Mouse (Mus musculus) midbrain, embryonic 14.5 days (tissue): Measurements from ENCODE around the gene C1ql3. TPM values are rescaled to one million over a fixed set of nuclear protein-coding genes. Genes with fewer than 3 reads are reported as not detected.
A peak's percentile ranks its signal among the peaks of the same experiment; 100 is the strongest.

ENCODE experiments used
- ATAC-seq: fragments of 200-750 bp; cut with Nextera tagmentation; 2 replicates; pipeline ENCODE4 v1.8.0; 2017; ENCODE audit warnings: moderate number of reproducible peaks, moderate library complexity; ENCODE audit not compliant: low FRiP score, low TSS enrichment
- DNase-seq: peaks from one replicate; pipeline ENCODE4 v3.0.0-alpha.2; 2015
- H3K27ac ChIP-seq: fragments of 300-500 bp; sonication (generic); replicated peaks from 2 replicates; pipeline ENCODE4 v1.5.1; 2014; ENCODE audit warnings: mild to moderate bottlenecking, low read depth, low read length, moderate library complexity
- H3K27me3 ChIP-seq: fragments of 300-500 bp; sonication (generic); 2 replicates; pipeline ENCODE4 v1.6.1; 2014; ENCODE audit warnings: low read length, control low read depth, mixed read lengths; ENCODE audit not compliant: control insufficient read depth, insufficient read depth
- H3K36me3 ChIP-seq: fragments of 300-500 bp; sonication (generic); 2 replicates; pipeline ENCODE4 v1.6.1; 2014; ENCODE audit warnings: low read length, control low read depth; ENCODE audit not compliant: control insufficient read depth, insufficient read depth
- H3K4me1 ChIP-seq: fragments of 300-500 bp; sonication (generic); 2 replicates; pipeline ENCODE4 v1.6.1; 2014; ENCODE audit warnings: mild to moderate bottlenecking, antibody characterized with exemption, low read length, control low read depth; ENCODE audit not compliant: control insufficient read depth, insufficient read depth
- H3K4me2 ChIP-seq: fragments of 300-500 bp; sonication (generic); 2 replicates; pipeline ENCODE4 v1.6.1; 2014; ENCODE audit warnings: mild to moderate bottlenecking, low read length, moderate library complexity
- H3K4me3 ChIP-seq: fragments of 300-500 bp; sonication (generic); replicated peaks from 2 replicates; pipeline ENCODE4 v1.5.1; 2014; ENCODE audit warnings: low read depth, low read length
- H3K9ac ChIP-seq: fragments of 300-500 bp; sonication (generic); replicated peaks from 2 replicates; pipeline ENCODE4 v1.6.1; 2014; ENCODE audit warnings: mild to moderate bottlenecking, low read length, moderate library complexity
- H3K9me3 ChIP-seq: fragments of 300-500 bp; sonication (generic); 2 replicates; pipeline ENCODE4 v1.6.1; 2016; ENCODE audit warnings: low read length, control low read depth, mixed read lengths; ENCODE audit not compliant: control insufficient read depth
- WGBS: fragments of 180-500 bp; shearing (Covaris S2); extraction: QIAGEN DNeasy Blood & Tissue Kit; methylation state at CpG from one replicate; pipeline ENCODE4 v1.1.7; 2014; 5-methylcytosine and 5-hydroxymethylcytosine counted together
- polyA plus RNA-seq: library from polyadenylated mRNA; unstranded; fragments of >200 nt; fragmentation: Nextera tagmentation; extraction: Ambion mirVana; gene quantifications from 2 replicates; pipeline ENCODE4 v1.2.1, GENCODE M21; 2014

The C1ql3 gene
- 3.3 and 3.4 TPM in 2 replicates for polyA plus RNA-seq

DNA sequence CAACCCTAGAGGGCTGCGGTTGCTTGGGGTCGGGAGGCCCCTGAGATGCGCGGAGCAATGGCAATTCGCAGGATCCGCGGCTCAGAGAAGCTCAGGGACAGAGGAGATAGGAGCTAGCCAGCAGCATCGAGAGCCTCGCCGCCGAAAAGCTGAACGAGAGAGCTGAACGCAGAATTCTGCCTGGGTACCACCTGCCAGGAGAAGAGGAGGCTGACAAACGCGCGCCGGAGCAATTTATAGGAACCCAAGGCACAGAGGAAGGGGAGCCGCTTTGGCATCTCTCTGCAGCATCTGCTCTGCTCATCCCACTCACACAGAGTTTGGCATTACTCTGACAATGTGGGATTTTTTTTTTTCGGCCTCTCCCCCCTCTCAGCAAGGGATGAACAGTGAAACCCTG is at the start of gene C1ql3:
TSS of gene C1ql3 (minus strand) at position 335 of the 400 bp plus-strand sequence.
- Histone ChIP-seq H3K4me2 (peak within 1 kb of the TSS; percentile 100), H3K9ac (peak within 1 kb of the TSS; percentile 57)
- under 1% methylated on average over 19 of the region's 19 CpGs for WGBS

DNA sequence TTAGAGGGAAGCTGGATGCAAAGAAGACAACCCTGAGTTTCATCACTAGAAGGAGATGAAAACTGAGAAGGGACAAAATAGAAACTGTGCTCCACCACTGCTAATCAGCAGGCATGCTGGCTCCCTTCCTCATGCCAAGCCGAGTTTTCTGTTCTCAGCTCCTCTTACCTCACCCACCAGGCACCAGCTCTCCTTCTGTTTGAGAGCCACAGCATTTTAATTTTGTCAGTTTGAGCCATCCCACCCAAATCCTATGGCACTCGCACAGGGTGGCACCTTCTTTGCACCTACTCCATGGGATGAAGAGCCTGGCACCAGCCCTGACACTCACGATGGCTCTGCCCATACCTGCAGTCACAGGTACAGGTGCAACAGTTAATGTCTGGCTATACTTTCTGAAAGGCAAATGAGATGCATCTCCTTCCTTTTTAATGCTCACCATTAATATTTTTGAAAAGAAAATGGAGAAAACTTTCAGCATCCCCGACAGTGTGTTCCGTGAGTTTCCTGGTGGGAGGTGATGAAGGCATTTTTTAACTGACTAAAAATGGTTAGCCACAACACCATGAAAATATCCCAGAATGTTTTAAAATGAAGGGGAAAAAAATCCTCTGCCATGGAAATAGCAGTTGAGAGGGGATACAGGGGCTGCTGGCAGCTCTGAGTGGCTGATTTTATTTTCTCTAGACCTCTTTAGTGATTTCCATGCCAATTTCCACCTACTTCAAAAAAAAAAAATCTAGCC is 49.0 kb upstream of the C1ql3 start:
- ATAC-seq (no peak), DNase-seq (no peak)
- Histone ChIP-seq H3K4me2 (no peak overlapping the region), H3K27ac (no peak overlapping the region), H3K4me3 (no peak overlapping the region), H3K9ac (no peak overlapping the region), H3K4me1 (no peaks in the 10 kb centered on the region), H3K9me3 (no peaks in the 10 kb centered on the region), H3K27me3 (no peaks in the 10 kb centered on the region), H3K36me3 (no peaks in the 10 kb centered on the region)
- WGBS: 94% methylated on average over 5 of the region's 5 CpGs

More for the DNA sequence above, at the start of gene C1ql3:
- Histone ChIP-seq H3K9me3 (no peaks in the 10 kb centered on the region), H3K27ac (0 out of 2 replicates have a peak within 1 kb of the TSS, but pooled peaks have one; percentile 3), H3K4me3 (peak within 1 kb of the TSS; percentile 54), H3K27me3 (peaks cover 47% of the 10 kb centered on the region), H3K36me3 (no peaks in the 10 kb centered on the region), H3K4me1 (peaks cover 15% of the 10 kb centered on the region; the same call in 1 of the 2 replicates)
- DNase-seq (peak; percentile 68), ATAC-seq (no peak)

DNA sequence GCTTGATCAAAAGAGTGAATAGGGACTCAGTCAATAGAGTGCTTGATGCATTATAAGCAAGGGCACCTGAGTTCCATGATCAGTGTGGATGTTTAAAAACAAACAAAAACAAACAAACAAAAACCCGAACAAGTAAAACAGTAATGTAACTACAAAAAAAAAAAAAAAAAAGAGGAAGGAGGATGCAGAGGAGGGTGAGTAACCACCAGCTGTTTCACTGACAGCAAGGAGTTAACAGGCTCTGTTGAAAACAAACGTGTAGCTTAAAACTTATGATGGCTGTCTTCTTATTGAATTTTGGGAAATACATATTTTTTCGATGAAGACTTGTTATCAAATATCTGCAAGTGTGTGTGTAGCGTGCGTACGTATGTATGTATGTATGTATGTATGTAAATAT is 37.0 kb upstream of the C1ql3 start:
- no peak overlapping the region for H3K9ac ChIP-seq
- DNase-seq (no peak), ATAC-seq (no peak)
- no peaks in the 10 kb centered on the region for H3K27me3 ChIP-seq
- no peaks in the 10 kb centered on the region for H3K9me3 ChIP-seq
- no peaks in the 10 kb centered on the region for H3K4me1 ChIP-seq
- no peak overlapping the region for H3K4me3 ChIP-seq
- 91% methylated on average over 6 of the region's 6 CpGs for WGBS
- no peak overlapping the region for H3K4me2 ChIP-seq
- no peaks in the 10 kb centered on the region for H3K36me3 ChIP-seq
- H3K27ac ChIP-seq: no peak overlapping the region

DNA sequence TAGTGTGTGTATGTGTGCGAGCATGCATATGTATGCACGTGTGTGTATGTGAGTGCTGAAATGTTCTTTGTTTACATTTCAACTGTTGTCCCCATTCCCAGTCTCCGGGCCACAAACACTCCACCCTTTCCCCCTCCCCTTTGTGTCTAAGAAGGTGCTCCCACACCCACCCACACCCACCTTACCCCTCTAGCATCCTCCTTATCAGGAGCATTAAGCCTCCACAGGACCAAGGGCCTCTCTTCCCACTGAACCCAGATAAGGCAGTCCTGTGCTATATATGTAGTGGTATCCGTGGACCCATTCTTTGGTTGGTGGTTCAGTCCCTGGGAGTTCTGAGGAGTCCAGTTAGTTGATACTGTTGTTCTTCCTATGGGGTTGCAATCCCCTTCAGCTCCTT is 32.9 kb upstream of the C1ql3 start:
- no peaks in the 10 kb centered on the region for H3K27me3 ChIP-seq
- no peak overlapping the region for H3K4me2 ChIP-seq
- WGBS: 95% methylated on average over 4 of the region's 4 CpGs
- no peak for ATAC-seq
- no peaks in the 10 kb centered on the region for H3K36me3 ChIP-seq
- no peak for DNase-seq
- no peak overlapping the region for H3K27ac ChIP-seq
- H3K4me1 ChIP-seq: no peaks in the 10 kb centered on the region
- no peaks in the 10 kb centered on the region for H3K9me3 ChIP-seq
- H3K4me3 ChIP-seq: no peak overlapping the region
- no peak overlapping the region for H3K9ac ChIP-seq

DNA sequence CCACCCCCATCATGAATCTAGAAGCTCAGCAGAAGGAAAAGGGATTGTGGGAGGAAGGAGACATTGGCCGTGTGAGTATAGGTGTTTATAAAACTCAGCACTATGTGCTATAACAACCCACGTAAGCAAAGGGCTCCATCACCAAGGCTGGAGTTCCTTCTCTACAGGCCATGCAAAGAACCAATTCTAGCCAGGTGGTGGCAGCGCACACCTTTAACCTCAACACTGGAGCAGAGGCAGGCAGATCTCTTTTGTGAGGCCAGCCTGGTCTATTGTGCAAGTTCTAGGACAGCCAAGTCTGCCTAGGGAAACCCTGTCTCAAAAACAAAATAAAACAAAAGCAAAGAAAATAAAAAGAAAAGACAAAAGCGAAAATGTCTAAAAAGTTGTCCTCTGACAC is 28.2 kb upstream of the C1ql3 start:
- ATAC-seq (no peak; the same call in 1 of the 2 replicates), DNase-seq (no peak)
- Histone ChIP-seq H3K4me1 (no peaks in the 10 kb centered on the region), H3K4me3 (no peak overlapping the region), H3K27me3 (no peaks in the 10 kb centered on the region), H3K27ac (no peak overlapping the region), H3K4me2 (no peak overlapping the region), H3K36me3 (no peaks in the 10 kb centered on the region), H3K9me3 (no peaks in the 10 kb centered on the region), H3K9ac (no peak overlapping the region)
- 90% methylated on average over 4 of the region's 4 CpGs for WGBS

DNA sequence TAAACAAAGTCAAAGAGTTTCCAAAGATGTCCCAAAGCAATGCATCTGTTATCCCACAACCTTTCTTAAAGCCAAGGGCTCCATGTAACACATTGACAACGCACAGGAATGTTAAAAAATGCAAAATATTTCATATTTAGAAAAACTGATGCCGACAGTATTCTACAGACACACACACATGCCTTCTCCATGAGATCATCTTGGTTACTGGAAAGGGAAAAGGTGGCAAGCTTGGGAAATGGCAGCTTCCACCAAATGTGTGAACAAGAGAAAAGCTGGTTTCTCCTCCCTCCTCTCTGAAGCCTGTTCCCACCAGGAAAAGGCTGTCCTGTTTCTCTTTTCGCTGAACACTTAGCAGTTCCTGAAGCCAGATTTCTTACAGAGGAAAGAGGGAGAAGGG is 27.2 kb upstream of the C1ql3 start:
- Histone ChIP-seq H3K27me3 (no peaks in the 10 kb centered on the region), H3K4me3 (no peak overlapping the region), H3K4me1 (no peaks in the 10 kb centered on the region), H3K9ac (no peak overlapping the region), H3K4me2 (no peak overlapping the region), H3K9me3 (no peaks in the 10 kb centered on the region), H3K27ac (no peak overlapping the region), H3K36me3 (no peaks in the 10 kb centered on the region)
- ATAC-seq (no peak), DNase-seq (no peak)
- WGBS: 81% methylated on average over 3 of the region's 3 CpGs

DNA sequence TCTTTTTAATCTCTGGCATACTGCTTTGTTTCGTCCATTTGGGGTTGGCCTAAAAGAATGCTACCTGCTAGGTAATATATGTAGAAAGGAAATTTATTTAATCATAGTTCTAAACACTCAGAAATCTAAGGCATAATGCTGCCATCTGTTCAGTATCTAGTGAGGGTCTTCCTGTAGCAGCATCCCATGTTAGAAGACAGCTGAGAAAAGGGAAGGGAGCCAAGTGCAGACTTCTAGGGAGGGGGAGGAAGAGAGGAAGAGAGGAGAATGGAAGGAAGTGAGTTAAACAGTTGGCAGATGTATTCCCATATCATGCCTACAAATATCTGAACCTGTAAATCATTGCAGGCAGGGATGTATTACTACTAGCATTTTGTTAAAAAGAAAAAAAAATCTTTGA is 7.3 kb upstream of the C1ql3 start:
- Histone ChIP-seq H3K36me3 (no peaks in the 10 kb centered on the region), H3K9ac (no peak overlapping the region), H3K9me3 (no peaks in the 10 kb centered on the region), H3K27ac (no peak overlapping the region), H3K4me3 (no peak overlapping the region), H3K27me3 (no peaks in the 10 kb centered on the region), H3K4me1 (no peaks in the 10 kb centered on the region), H3K4me2 (no peak overlapping the region)
- ATAC-seq (no peak), DNase-seq (no peak)
- 78% methylated on average over 1 of the region's 1 CpGs for WGBS

DNA sequence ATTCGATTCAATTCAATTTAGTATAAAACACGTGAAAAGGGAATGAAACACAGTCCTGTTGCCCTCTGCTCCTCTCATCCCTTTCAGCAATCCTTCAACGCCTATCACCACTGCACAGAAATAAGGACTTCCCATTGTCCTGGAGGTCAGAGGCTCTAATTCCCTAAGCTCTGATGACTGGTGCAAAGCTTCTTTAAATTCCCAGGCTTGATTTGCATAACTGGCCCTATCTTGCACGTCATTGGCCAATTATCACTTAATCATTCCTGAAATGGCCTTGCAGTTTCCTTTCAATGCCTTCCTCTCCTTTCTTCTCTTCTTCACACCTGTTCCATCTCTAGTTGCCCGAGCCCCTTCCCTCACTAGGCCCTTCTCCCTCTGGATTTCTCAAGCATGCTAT is 6.8 kb upstream of the C1ql3 start:
- Histone ChIP-seq H3K4me3 (no peak overlapping the region), H3K27ac (no peak overlapping the region), H3K27me3 (peaks cover 5% of the 10 kb centered on the region; the same call in 1 of the 2 replicates), H3K4me2 (no peak overlapping the region), H3K9me3 (no peaks in the 10 kb centered on the region), H3K9ac (no peak overlapping the region), H3K36me3 (no peaks in the 10 kb centered on the region), H3K4me1 (no peaks in the 10 kb centered on the region)
- no peak for ATAC-seq
- 17% methylated on average over 5 of the region's 5 CpGs for WGBS
- no peak for DNase-seq

DNA sequence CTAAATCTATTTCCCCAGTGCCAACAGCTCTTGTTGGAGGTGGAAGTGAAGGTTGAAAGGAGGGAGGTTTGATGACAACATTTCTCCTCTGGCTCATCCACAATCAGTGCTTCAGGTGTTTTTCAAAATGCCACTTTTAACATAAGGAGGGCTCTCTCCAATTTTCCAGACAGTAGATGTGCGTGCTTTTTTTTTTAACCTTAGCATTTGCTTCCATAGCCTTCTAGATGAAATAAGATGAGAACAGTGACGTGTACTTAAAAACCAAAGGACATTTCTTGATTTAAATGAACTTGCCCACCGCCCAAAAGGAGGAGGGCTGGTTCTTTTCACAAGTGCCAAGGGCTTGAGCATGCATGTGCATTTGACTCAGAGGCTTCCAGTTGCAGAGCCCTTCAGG is 367 bp upstream of the C1ql3 start:
- Histone ChIP-seq H3K36me3 (no peaks in the 10 kb centered on the region), H3K27ac (no peak overlapping the region), H3K9ac (no peak overlapping the region), H3K4me3 (no peak overlapping the region; the same call in 1 of the 2 replicates), H3K27me3 (peaks cover 47% of the 10 kb centered on the region), H3K9me3 (no peaks in the 10 kb centered on the region), H3K4me2 (peak overlapping the region; percentile 100), H3K4me1 (peaks cover 15% of the 10 kb centered on the region; the same call in 1 of the 2 replicates)
- ATAC-seq (no peak), DNase-seq (no peak)
- 33% methylated on average over 3 of the region's 3 CpGs for WGBS
